Mouse (Mus musculus): ENCODE measurements at regions not wholly inside any gene's neighbourhood (a gene's known extent, or its start where the extent isn't known, plus 50 kb on each side); places are given as distances from the start of the nearest gene placed in this dataset.
A peak's percentile ranks its signal among the peaks of the same experiment; 100 is the strongest.

GRCm38 (mm10) chr9:12900726-12901125, 344.9 kb downstream of the Jrkl start:
- TF ChIP-seq POU5F1 (IDR thresholded peaks at IDR 0.05; ENCODE audit: borderline replicate concordance, low read length) (no peak), CTCF (conservative IDR thresholded peaks at IDR 0.05; ENCODE audit: low read length) (no peak), NANOG (IDR thresholded peaks at IDR 0.05; ENCODE audit: borderline replicate concordance, low read length) (peak; percentile 63; the same call in 1 of the 2 replicates)

Data from E14TG2a.4 (cell line).